Mouse (Mus musculus): ENCODE measurements around the gene Jazf1.

DNA sequence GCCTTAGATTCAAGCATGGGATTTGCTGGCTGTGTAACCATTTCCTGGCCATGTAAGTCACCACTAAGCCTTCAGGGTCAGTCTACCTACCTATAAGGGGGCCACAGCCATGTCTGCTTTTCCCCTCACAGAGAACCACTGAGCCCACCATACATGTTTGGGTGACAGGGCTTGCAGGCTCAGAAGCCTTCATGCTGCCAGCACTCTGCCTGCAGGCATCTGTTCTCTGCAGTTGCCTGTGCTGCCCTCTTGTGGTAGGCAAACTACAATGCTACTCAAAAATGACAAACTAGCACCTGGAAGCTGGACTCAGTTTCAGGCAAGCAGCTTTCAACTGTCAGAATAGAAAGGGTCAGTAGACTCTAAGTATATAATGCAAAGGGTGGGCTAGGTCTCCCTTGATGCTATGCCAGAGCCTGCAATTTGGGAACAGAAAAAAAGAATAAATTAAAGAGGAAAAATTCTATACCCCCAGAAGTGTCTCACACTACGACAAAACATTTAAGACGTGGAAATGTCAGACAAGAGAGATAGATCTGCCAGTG is 98.6 kb downstream of the Jazf1 start:
- TF ChIP-seq CTCF (IDR thresholded peaks at IDR 0.05; ENCODE audit: borderline replicate concordance, insufficient read depth, low read length) (peak; percentile 76), POLR2A (IDR thresholded peaks at IDR 0.05; ENCODE audit: low read depth, low read length) (no peak)

Data from embryonic fibroblast, embryonic 13.5 days (primary cell).